Mouse (Mus musculus) hindbrain, embryonic 12.5 days (tissue): Measurements from ENCODE around the gene Tcf7. TPM values are rescaled to one million over a fixed set of nuclear protein-coding genes. Genes with fewer than 3 reads are reported as not detected.

ENCODE experiments used
- ATAC-seq: fragments of 200-750 bp; cut with Nextera tagmentation; 2 replicates; pipeline ENCODE4 v1.8.0; 2017; ENCODE audit warnings: moderate TSS enrichment; ENCODE audit not compliant: low FRiP score
- H3K27ac ChIP-seq: fragments of 300-500 bp; sonication (generic); 2 replicates; pipeline ENCODE4 v1.5.1; 2016; ENCODE audit warnings: mild to moderate bottlenecking
- H3K27me3 ChIP-seq: fragments of 300-500 bp; sonication (generic); 2 replicates; pipeline ENCODE4 v1.6.1; 2016; ENCODE audit warnings: mild to moderate bottlenecking
- H3K36me3 ChIP-seq: fragments of 300-500 bp; sonication (generic); 2 replicates; pipeline ENCODE4 v1.6.1; 2016; ENCODE audit warnings: mild to moderate bottlenecking
- H3K4me1 ChIP-seq: fragments of 300-500 bp; sonication (generic); 2 replicates; pipeline ENCODE4 v1.6.1; 2016
- H3K4me2 ChIP-seq: fragments of 300-500 bp; sonication (generic); replicated peaks from 2 replicates; pipeline ENCODE4 v1.6.1; 2016; ENCODE audit warnings: mild to moderate bottlenecking
- H3K4me3 ChIP-seq: fragments of 300-500 bp; sonication (generic); 2 replicates; pipeline ENCODE4 v1.5.1; 2016; ENCODE audit warnings: mild to moderate bottlenecking
- H3K9ac ChIP-seq: fragments of 300-500 bp; sonication (generic); 2 replicates; pipeline ENCODE4 v1.6.1; 2016; ENCODE audit warnings: mild to moderate bottlenecking, moderate library complexity
- H3K9me3 ChIP-seq: fragments of 300-500 bp; sonication (generic); replicated peaks from 2 replicates; pipeline ENCODE4 v1.6.1; 2016; ENCODE audit warnings: mild to moderate bottlenecking
- WGBS: fragments of 180-500 bp; shearing (Covaris S2); methylation state at CpG from one replicate; pipeline ENCODE4 v1.1.7; 2016; 5-methylcytosine and 5-hydroxymethylcytosine counted together
- polyA plus RNA-seq: library from polyadenylated mRNA; unstranded; fragments of >200 nt; fragmentation: Nextera tagmentation; extraction: Ambion mirVana; gene quantifications from 2 replicates; pipeline ENCODE4 v1.2.1, GENCODE M21; 2016

Tcf7 gene
- polyA plus RNA-seq, 1 experiment from 2014 or later = 8.6 TPM

DNA sequence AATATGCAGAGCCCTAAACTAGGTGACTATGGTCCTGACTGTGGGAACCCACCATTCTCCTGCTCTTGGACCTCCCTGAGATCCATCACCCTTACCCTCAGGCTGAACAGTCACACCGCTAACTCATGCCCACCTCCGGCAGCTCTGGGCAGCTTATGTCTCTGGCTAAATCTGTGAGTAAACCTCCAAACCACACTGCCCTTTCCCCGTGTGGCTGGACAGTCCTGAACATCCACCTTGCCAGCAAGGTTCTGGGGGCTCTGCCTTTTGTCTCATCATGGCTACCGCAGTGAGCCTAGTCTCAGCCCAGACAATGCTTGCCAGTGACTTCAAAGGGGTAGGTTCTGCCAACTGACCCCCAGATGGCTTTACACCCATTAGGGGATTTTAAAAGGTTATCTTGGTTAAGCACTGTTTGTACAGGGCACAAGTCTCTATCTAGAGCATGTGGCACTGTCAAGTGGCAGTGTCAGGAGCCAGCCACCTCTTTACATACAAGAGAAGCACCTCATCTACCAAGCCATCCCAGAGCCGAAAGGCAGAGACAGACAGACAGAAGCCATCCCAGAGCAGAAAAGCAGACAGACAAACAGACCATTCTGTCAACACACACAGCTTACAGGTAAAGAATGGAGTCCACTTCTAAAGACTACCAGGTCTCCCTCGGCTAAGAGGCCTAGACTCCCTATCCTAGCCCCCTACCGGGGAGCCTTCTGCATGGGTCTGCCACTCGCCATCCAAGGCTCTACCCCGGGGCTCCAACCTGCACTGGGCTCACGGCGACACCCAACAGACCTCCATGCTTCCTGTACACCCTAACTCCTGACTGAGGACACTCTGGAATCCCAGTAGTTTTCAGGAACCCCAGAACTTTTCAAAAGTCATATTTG, 2.0 kb downstream of the Tcf7 start:
- Histone ChIP-seq H3K9ac (no peak overlapping the region), H3K4me2 (no peak overlapping the region), H3K9me3 (no peaks in the 10 kb centered on the region), H3K27me3 (peaks cover 49% of the 10 kb centered on the region), H3K36me3 (no peaks in the 10 kb centered on the region), H3K4me3 (no peak overlapping the region), H3K4me1 (peaks cover 26% of the 10 kb centered on the region), H3K27ac (no peak overlapping the region)
- WGBS = 91% methylated on average over 11 of the region's 11 CpGs
- ATAC-seq = no peak

- Histone ChIP-seq H3K9ac (no peak overlapping the region), H3K4me3 (no peak overlapping the region), H3K27me3 (peaks cover 38% of the 10 kb centered on the region), H3K4me1 (peaks cover 24% of the 10 kb centered on the region), H3K27ac (no peak overlapping the region), H3K9me3 (no peaks in the 10 kb centered on the region), H3K4me2 (no peak overlapping the region), H3K36me3 (no peaks in the 10 kb centered on the region)
- no peak for ATAC-seq
- WGBS = 95% methylated on average over 8 of the region's 8 CpGs
These were observed 3.1 kb downstream of the Tcf7 start for GRCm38 (mm10) chr11:52279611-52280145.

DNA sequence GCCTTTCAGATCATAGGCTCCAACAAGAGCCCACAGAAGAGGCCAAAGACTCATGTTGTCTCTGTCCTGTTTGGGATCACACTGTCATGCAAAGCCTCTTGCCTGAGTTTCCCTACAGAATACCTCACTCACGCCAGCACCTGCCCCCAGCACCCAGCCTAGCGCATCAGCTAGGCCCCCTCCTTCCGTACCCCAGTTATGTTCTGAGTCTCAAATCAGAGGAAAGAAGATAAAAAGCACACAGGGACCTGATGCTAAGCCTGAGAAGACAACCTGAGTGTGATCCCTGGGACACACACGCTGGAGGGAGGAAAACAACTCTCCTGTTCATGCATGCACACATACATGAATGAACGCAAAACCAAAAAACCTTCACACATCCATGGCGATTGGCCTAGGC, 3.8 kb downstream of the Tcf7 start:
- 93% methylated on average over 6 of the region's 6 CpGs for WGBS
- Histone ChIP-seq H3K9me3 (no peaks in the 10 kb centered on the region), H3K9ac (no peak overlapping the region), H3K4me2 (no peak overlapping the region), H3K4me3 (no peak overlapping the region), H3K27ac (no peak overlapping the region), H3K4me1 (peaks cover 17% of the 10 kb centered on the region), H3K36me3 (no peaks in the 10 kb centered on the region), H3K27me3 (peaks cover 32% of the 10 kb centered on the region)
- no peak for ATAC-seq

GRCm38 (mm10) chr11:52278164-52278563, 4.7 kb downstream of the Tcf7 start:
- peaks cover 12% of the 10 kb centered on the region for H3K4me1 ChIP-seq
- no peak overlapping the region for H3K4me3 ChIP-seq
- no peaks in the 10 kb centered on the region for H3K36me3 ChIP-seq
- H3K9me3 ChIP-seq = no peaks in the 10 kb centered on the region
- H3K27ac ChIP-seq = no peak overlapping the region
- peaks cover 23% of the 10 kb centered on the region for H3K27me3 ChIP-seq
- no peak for ATAC-seq
- H3K4me2 ChIP-seq = no peak overlapping the region
- 91% methylated on average over 3 of the region's 3 CpGs for WGBS
- no peak overlapping the region for H3K9ac ChIP-seq

DNA sequence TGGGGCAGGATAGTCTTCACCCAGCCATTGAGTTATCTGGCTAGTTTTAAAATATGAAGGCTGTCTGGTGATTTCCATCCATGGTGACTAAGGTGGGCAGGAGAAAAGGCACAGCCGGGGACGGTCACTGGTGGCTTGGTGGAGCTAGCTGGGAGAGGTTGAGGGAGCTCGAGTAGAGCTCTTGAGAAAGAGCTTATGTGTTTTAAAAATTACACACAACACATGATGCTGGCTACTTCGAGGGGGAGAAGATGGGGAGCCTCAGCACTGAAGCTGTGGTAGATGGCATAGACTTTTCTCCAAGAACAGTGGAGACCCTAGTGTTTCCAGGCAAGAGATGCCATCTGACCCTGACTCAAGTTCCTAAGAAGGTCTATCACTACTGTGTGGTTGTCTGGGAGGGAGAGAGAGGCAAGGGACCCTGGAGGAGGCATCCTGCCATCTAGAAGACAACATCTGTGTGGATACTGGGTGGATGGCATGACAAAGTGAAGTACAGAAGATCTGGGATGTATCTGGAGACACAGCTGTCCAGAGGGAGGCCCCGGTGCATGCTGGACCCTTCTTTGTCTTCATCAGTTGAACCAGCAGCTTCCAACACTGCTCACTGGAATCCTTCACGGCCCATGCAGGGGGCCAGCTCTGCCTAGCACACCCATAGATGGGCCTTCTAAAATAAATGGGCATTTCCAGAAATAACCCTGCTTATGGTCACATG, 5.2 kb downstream of the Tcf7 start:
- Histone ChIP-seq H3K4me2 (no peak overlapping the region), H3K4me3 (no peak overlapping the region), H3K36me3 (no peaks in the 10 kb centered on the region), H3K4me1 (peaks cover 14% of the 10 kb centered on the region), H3K27ac (no peak overlapping the region), H3K27me3 (peaks cover 20% of the 10 kb centered on the region), H3K9ac (no peak overlapping the region), H3K9me3 (no peaks in the 10 kb centered on the region)
- 90% methylated on average over 6 of the region's 6 CpGs for WGBS
- ATAC-seq = no peak

- Histone ChIP-seq H3K27ac (no peak overlapping the region), H3K36me3 (no peaks in the 10 kb centered on the region), H3K4me2 (no peak overlapping the region), H3K9me3 (no peaks in the 10 kb centered on the region), H3K4me3 (no peak overlapping the region), H3K4me1 (peaks cover 16% of the 10 kb centered on the region), H3K9ac (no peak overlapping the region), H3K27me3 (peaks cover 14% of the 10 kb centered on the region; the same call in 1 of the 2 replicates)
- WGBS = 94% methylated on average over 8 of the region's 8 CpGs
- no peak for ATAC-seq
These were observed 5.8 kb downstream of the Tcf7 start for GRCm38 (mm10) chr11:52276961-52277391.

GRCm38 (mm10) chr11:52275774-52276555, 6.8 kb downstream of the Tcf7 start:
- Histone ChIP-seq H3K4me1 (peaks cover 14% of the 10 kb centered on the region), H3K36me3 (no peaks in the 10 kb centered on the region), H3K4me3 (no peak overlapping the region), H3K9me3 (no peaks in the 10 kb centered on the region), H3K9ac (no peak overlapping the region), H3K27me3 (0 out of 2 replicates have a peak, but pooled peaks cover 4% of the 10 kb centered on the region), H3K4me2 (no peak overlapping the region), H3K27ac (no peak overlapping the region)
- ATAC-seq = no peak
- WGBS = 76% methylated on average over 9 of the region's 9 CpGs

- H3K36me3 ChIP-seq = no peaks in the 10 kb centered on the region
- H3K4me3 ChIP-seq = no peak overlapping the region
- peaks cover 14% of the 10 kb centered on the region for H3K4me1 ChIP-seq
- ATAC-seq = no peak
- H3K27ac ChIP-seq = no peak overlapping the region
- H3K4me2 ChIP-seq = no peak overlapping the region
- no peak overlapping the region for H3K9ac ChIP-seq
- 86% methylated on average over 8 of the region's 8 CpGs for WGBS
- H3K27me3 ChIP-seq = 0 out of 2 replicates have a peak, but pooled peaks cover 3% of the 10 kb centered on the region
- no peaks in the 10 kb centered on the region for H3K9me3 ChIP-seq
These were observed 7.4 kb downstream of the Tcf7 start for GRCm38 (mm10) chr11:52275366-52275765.

GRCm38 (mm10) chr11:52274456-52275112, 8.2 kb downstream of the Tcf7 start:
- ATAC-seq = no peak
- no peaks in the 10 kb centered on the region for H3K9me3 ChIP-seq

GRCm38 (mm10) chr11:52273942-52274330, 8.9 kb downstream of the Tcf7 start:
- Histone ChIP-seq H3K9me3 (no peaks in the 10 kb centered on the region), H3K4me1 (peaks cover 14% of the 10 kb centered on the region), H3K27ac (no peak overlapping the region), H3K9ac (no peak overlapping the region), H3K36me3 (no peaks in the 10 kb centered on the region), H3K4me3 (no peak overlapping the region), H3K27me3 (0 out of 2 replicates have a peak, but pooled peaks cover 3% of the 10 kb centered on the region), H3K4me2 (no peak overlapping the region)
- no peak for ATAC-seq
- WGBS = 80% methylated on average over 4 of the region's 4 CpGs

More at GRCm38 (mm10) chr11:52274456-52275112, 8.2 kb downstream of the Tcf7 start:
- H3K4me3 ChIP-seq = no peak overlapping the region
- H3K4me2 ChIP-seq = no peak overlapping the region
- no peaks in the 10 kb centered on the region for H3K36me3 ChIP-seq
- WGBS = 87% methylated on average over 20 of the region's 20 CpGs
- 0 out of 2 replicates have a peak, but pooled peaks cover 3% of the 10 kb centered on the region for H3K27me3 ChIP-seq
- no peak overlapping the region for H3K9ac ChIP-seq
- no peak overlapping the region for H3K27ac ChIP-seq
- H3K4me1 ChIP-seq = peaks cover 14% of the 10 kb centered on the region

GRCm38 (mm10) chr11:52273183-52273941, 9.5 kb downstream of the Tcf7 start:
- H3K9me3 ChIP-seq = no peaks in the 10 kb centered on the region
- H3K36me3 ChIP-seq = no peaks in the 10 kb centered on the region
- no peak overlapping the region for H3K27ac ChIP-seq
- ATAC-seq = no peak
- H3K27me3 ChIP-seq = 0 out of 2 replicates have a peak, but pooled peaks cover 3% of the 10 kb centered on the region
- WGBS = 81% methylated on average over 11 of the region's 11 CpGs
- peaks cover 17% of the 10 kb centered on the region for H3K4me1 ChIP-seq
- no peak overlapping the region for H3K4me3 ChIP-seq
- H3K9ac ChIP-seq = no peak overlapping the region
- H3K4me2 ChIP-seq = no peak overlapping the region
